Mouse (Mus musculus): ENCODE measurements around the gene Cdyl. TPM values are rescaled to one million over a fixed set of nuclear protein-coding genes. Genes with fewer than 3 reads are reported as not detected.

Cdyl gene
- polyA plus RNA-seq, 1 experiment from 2014 or later, result 13.1 TPM

GRCm38 (mm10) chr13:35771968-35772382 lies 112.3 kb downstream of the Cdyl start:
- H3K27ac ChIP-seq, result no peak overlapping the region
- no peaks in the 10 kb centered on the region for H3K27me3 ChIP-seq
- ATAC-seq (replicated peaks; ENCODE audit: low FRiP score), result peak; percentile 43; the same call in 1 of the 2 replicates
- H3K9ac ChIP-seq, result no peak overlapping the region
- no peaks in the 10 kb centered on the region for H3K36me3 ChIP-seq
- peaks cover 9% of the 10 kb centered on the region; the same call in 1 of the 2 replicates for H3K4me1 ChIP-seq
- H3K9me3 ChIP-seq (replicated peaks), result no peaks in the 10 kb centered on the region
- no peak overlapping the region for H3K4me3 ChIP-seq (replicated peaks)
- WGBS, result 69% methylated on average over 9 of the region's 9 CpGs
- H3K4me2 ChIP-seq, result no peak overlapping the region

GRCm38 (mm10) chr13:35773763-35774162 lies 114.1 kb downstream of the Cdyl start:
- Histone ChIP-seq H3K27me3 (no peaks in the 10 kb centered on the region), H3K9me3 (replicated peaks) (no peaks in the 10 kb centered on the region), H3K4me3 (replicated peaks) (no peak overlapping the region), H3K4me2 (no peak overlapping the region), H3K9ac (no peak overlapping the region), H3K4me1 (peaks cover 13% of the 10 kb centered on the region), H3K36me3 (no peaks in the 10 kb centered on the region), H3K27ac (no peak overlapping the region)
- no peak; the same call in 1 of the 2 replicates for ATAC-seq (replicated peaks; ENCODE audit: low FRiP score)
- WGBS, result 53% methylated on average over 7 of the region's 7 CpGs

GRCm38 (mm10) chr13:35776123-35776522 lies 116.5 kb downstream of the Cdyl start:
- Histone ChIP-seq H3K36me3 (no peaks in the 10 kb centered on the region), H3K27me3 (no peaks in the 10 kb centered on the region), H3K9me3 (replicated peaks) (no peaks in the 10 kb centered on the region), H3K27ac (no peak overlapping the region), H3K4me1 (peaks cover 20% of the 10 kb centered on the region), H3K9ac (no peak overlapping the region), H3K4me2 (no peak overlapping the region), H3K4me3 (replicated peaks) (no peak overlapping the region)
- WGBS, result 78% methylated on average over 7 of the region's 7 CpGs
- ATAC-seq (replicated peaks; ENCODE audit: low FRiP score), result no peak

- Histone ChIP-seq H3K4me3 (replicated peaks) (no peak overlapping the region), H3K9ac (no peak overlapping the region), H3K4me2 (no peak overlapping the region), H3K9me3 (replicated peaks) (no peaks in the 10 kb centered on the region), H3K27ac (no peak overlapping the region), H3K4me1 (peaks cover 39% of the 10 kb centered on the region), H3K27me3 (no peaks in the 10 kb centered on the region), H3K36me3 (no peaks in the 10 kb centered on the region)
- no peak for ATAC-seq (replicated peaks; ENCODE audit: low FRiP score)
- 72% methylated on average over 3 of the region's 3 CpGs for WGBS
Measured at GRCm38 (mm10) chr13:35780714-35781113, 121.1 kb downstream of the Cdyl start.

GRCm38 (mm10) chr13:35781755-35782154 lies 122.1 kb downstream of the Cdyl start:
- Histone ChIP-seq H3K4me2 (no peak overlapping the region), H3K9me3 (replicated peaks) (no peaks in the 10 kb centered on the region), H3K27me3 (no peaks in the 10 kb centered on the region), H3K9ac (no peak overlapping the region), H3K27ac (no peak overlapping the region), H3K4me1 (peaks cover 41% of the 10 kb centered on the region), H3K36me3 (no peaks in the 10 kb centered on the region), H3K4me3 (replicated peaks) (no peak overlapping the region)
- 80% methylated on average over 3 of the region's 3 CpGs for WGBS
- ATAC-seq (replicated peaks; ENCODE audit: low FRiP score), result no peak

GRCm38 (mm10) chr13:35782949-35783348 lies 123.3 kb downstream of the Cdyl start:
- peaks cover 40% of the 10 kb centered on the region for H3K4me1 ChIP-seq
- no peak overlapping the region for H3K4me2 ChIP-seq
- no peak overlapping the region for H3K4me3 ChIP-seq (replicated peaks)
- 47% methylated on average over 2 of the region's 2 CpGs for WGBS
- H3K27me3 ChIP-seq, result no peaks in the 10 kb centered on the region
- H3K27ac ChIP-seq, result no peak overlapping the region
- H3K9me3 ChIP-seq (replicated peaks), result no peaks in the 10 kb centered on the region
- no peak overlapping the region for H3K9ac ChIP-seq
- peak; percentile 57 for ATAC-seq (replicated peaks; ENCODE audit: low FRiP score)
- no peaks in the 10 kb centered on the region for H3K36me3 ChIP-seq

- 70% methylated on average over 6 of the region's 6 CpGs for WGBS
- Histone ChIP-seq H3K4me3 (replicated peaks) (no peak overlapping the region), H3K27ac (no peak overlapping the region), H3K36me3 (no peaks in the 10 kb centered on the region), H3K9ac (no peak overlapping the region), H3K9me3 (replicated peaks) (no peaks in the 10 kb centered on the region), H3K4me2 (no peak overlapping the region), H3K27me3 (no peaks in the 10 kb centered on the region), H3K4me1 (peaks cover 38% of the 10 kb centered on the region)
- no peak for ATAC-seq (replicated peaks; ENCODE audit: low FRiP score)
Measured at GRCm38 (mm10) chr13:35783576-35783975, 123.9 kb downstream of the Cdyl start.

- Histone ChIP-seq H3K9ac (no peak overlapping the region), H3K9me3 (replicated peaks) (no peaks in the 10 kb centered on the region), H3K36me3 (no peaks in the 10 kb centered on the region), H3K4me1 (peaks cover 38% of the 10 kb centered on the region), H3K27ac (no peak overlapping the region), H3K27me3 (no peaks in the 10 kb centered on the region), H3K4me3 (replicated peaks) (no peak overlapping the region), H3K4me2 (no peak overlapping the region)
- WGBS, result 83% methylated on average over 4 of the region's 4 CpGs
- no peak for ATAC-seq (replicated peaks; ENCODE audit: low FRiP score)
Measured at GRCm38 (mm10) chr13:35784281-35784680, 124.6 kb downstream of the Cdyl start.

GRCm38 (mm10) chr13:35785330-35785939 lies 125.8 kb downstream of the Cdyl start:
- no peaks in the 10 kb centered on the region for H3K9me3 ChIP-seq (replicated peaks)
- peak; percentile 58 for ATAC-seq (replicated peaks; ENCODE audit: low FRiP score)
- peak overlapping the region; percentile 25; the same call in 1 of the 2 replicates for H3K27ac ChIP-seq
- WGBS, result 48% methylated on average over 5 of the region's 5 CpGs
- H3K4me2 ChIP-seq, result no peak overlapping the region
- H3K36me3 ChIP-seq, result no peaks in the 10 kb centered on the region
- no peak overlapping the region for H3K9ac ChIP-seq
- H3K4me1 ChIP-seq, result peaks cover 36% of the 10 kb centered on the region
- no peak overlapping the region for H3K4me3 ChIP-seq (replicated peaks)
- H3K27me3 ChIP-seq, result no peaks in the 10 kb centered on the region

GRCm38 (mm10) chr13:35786726-35787399 lies 127.2 kb downstream of the Cdyl start:
- no peaks in the 10 kb centered on the region for H3K27me3 ChIP-seq
- H3K9ac ChIP-seq, result no peak overlapping the region
- H3K36me3 ChIP-seq, result no peaks in the 10 kb centered on the region
- H3K4me1 ChIP-seq, result peaks cover 26% of the 10 kb centered on the region
- H3K4me3 ChIP-seq (replicated peaks), result no peak overlapping the region
- 88% methylated on average over 6 of the region's 6 CpGs for WGBS
- H3K9me3 ChIP-seq (replicated peaks), result no peaks in the 10 kb centered on the region
- H3K27ac ChIP-seq, result 0 out of 2 replicates have a peak overlapping the region, but pooled peaks have one; percentile 25
- H3K4me2 ChIP-seq, result no peak overlapping the region
- no peak for ATAC-seq (replicated peaks; ENCODE audit: low FRiP score)

- H3K27ac ChIP-seq, result no peak overlapping the region
- H3K27me3 ChIP-seq, result no peaks in the 10 kb centered on the region
- peaks cover 12% of the 10 kb centered on the region; the same call in 1 of the 2 replicates for H3K4me1 ChIP-seq
- H3K36me3 ChIP-seq, result no peaks in the 10 kb centered on the region
- no peak overlapping the region for H3K9ac ChIP-seq
- H3K4me2 ChIP-seq, result no peak overlapping the region
- ATAC-seq (replicated peaks; ENCODE audit: low FRiP score), result no peak
- 86% methylated on average over 4 of the region's 4 CpGs for whole genome bisulfite sequencing
- no peaks in the 10 kb centered on the region for H3K9me3 ChIP-seq (replicated peaks)
- H3K4me3 ChIP-seq (replicated peaks), result no peak overlapping the region
Measured at GRCm38 (mm10) chr13:35789577-35789976, 129.9 kb downstream of the Cdyl start.

GRCm38 (mm10) chr13:35790431-35790830 lies 130.8 kb downstream of the Cdyl start:
- H3K9me3 ChIP-seq (replicated peaks), result no peaks in the 10 kb centered on the region
- H3K36me3 ChIP-seq, result no peaks in the 10 kb centered on the region
- WGBS, result 71% methylated on average over 4 of the region's 4 CpGs
- no peak for ATAC-seq (replicated peaks; ENCODE audit: low FRiP score)
- H3K4me1 ChIP-seq, result peaks cover 16% of the 10 kb centered on the region; the same call in 1 of the 2 replicates
- no peak overlapping the region for H3K9ac ChIP-seq
- H3K27ac ChIP-seq, result no peak overlapping the region
- no peaks in the 10 kb centered on the region for H3K27me3 ChIP-seq
- H3K4me2 ChIP-seq, result no peak overlapping the region
- H3K4me3 ChIP-seq (replicated peaks), result no peak overlapping the region
